Mouse (Mus musculus) hindbrain, postnatal 0 days (tissue): Measurements from ENCODE around the gene Wdr47. TPM values are rescaled to one million over a fixed set of nuclear protein-coding genes. Genes with fewer than 3 reads are reported as not detected.
"Not testable (repeated sequence)": the region's sequence is repeated elsewhere in the genome, so short reads cannot be mapped to it uniquely, and the experiment has no call there.

Experiments used
- ATAC-seq: fragments of 200-750 bp; cut with Nextera tagmentation; 2 replicates; pipeline ENCODE4 v1.8.0; 2017; ENCODE audit warnings: mild to moderate bottlenecking, moderate TSS enrichment, moderate library complexity
- DNase-seq: peaks from one replicate; pipeline ENCODE4 v3.0.0-alpha.2; 2015; ENCODE audit warnings: low spot score
- H3K27ac ChIP-seq: fragments of 300-500 bp; sonication (generic); 2 replicates; pipeline ENCODE4 v1.5.1; 2014; ENCODE audit warnings: mild to moderate bottlenecking
- H3K27me3 ChIP-seq: fragments of 300-500 bp; sonication (generic); 2 replicates; pipeline ENCODE4 v1.6.1; 2014; ENCODE audit warnings: low read length, mixed read lengths; ENCODE audit not compliant: insufficient read depth
- H3K36me3 ChIP-seq: fragments of 300-500 bp; sonication (generic); 2 replicates; pipeline ENCODE4 v1.6.1; 2014; ENCODE audit warnings: low read length, mixed read lengths; ENCODE audit not compliant: insufficient read depth
- H3K4me1 ChIP-seq: fragments of 300-500 bp; sonication (generic); 2 replicates; pipeline ENCODE4 v1.6.1; 2014; ENCODE audit warnings: antibody characterized with exemption, low read length, mixed read lengths; ENCODE audit not compliant: insufficient read depth
- H3K4me2 ChIP-seq: fragments of 300-500 bp; sonication (generic); 2 replicates; pipeline ENCODE4 v1.6.1; 2014; ENCODE audit warnings: low read depth, mild to moderate bottlenecking, low read length, moderate library complexity, mixed read lengths
- H3K4me3 ChIP-seq: fragments of 300-500 bp; sonication (generic); 2 replicates; pipeline ENCODE4 v1.5.1; 2014; ENCODE audit warnings: low read length
- H3K9ac ChIP-seq: fragments of 300-500 bp; sonication (generic); replicated peaks from 2 replicates; pipeline ENCODE4 v1.6.1; 2014; ENCODE audit warnings: mild to moderate bottlenecking, low read length, moderate library complexity, mixed read lengths
- H3K9me3 ChIP-seq: fragments of 300-500 bp; sonication (generic); 2 replicates; pipeline ENCODE4 v1.6.1; 2016; ENCODE audit warnings: low read length, mixed read lengths
- CTCF ChIP-seq: IDR thresholded peaks from 2 replicates; pipeline ENCODE4 v1.5.1; 2016; ENCODE audit warnings: antibody characterized with exemption, control low read depth, low read depth
- WGBS: fragments of 180-500 bp; shearing (Covaris S2); extraction: QIAGEN DNeasy Blood & Tissue Kit; methylation state at CpG from one replicate; pipeline ENCODE4 v1.1.7; 2014; 5-methylcytosine and 5-hydroxymethylcytosine counted together
- polyA plus RNA-seq: library from polyadenylated mRNA; unstranded; fragments of >200 nt; fragmentation: Nextera tagmentation; extraction: Ambion mirVana; gene quantifications from 2 replicates; pipeline ENCODE4 v1.2.1, GENCODE M21; 2015
- total RNA-seq: library from RNA; depleted of rRNA; stranded (reverse); fragments of >200 nt; gene quantifications from 2 replicates; pipeline ENCODE4 v1.2.3, GENCODE M21; 2014

Gene Wdr47
- total and polyA plus RNA-seq, 2 experiments from 2014 or later: 65.9 to 70.5 TPM

- Histone ChIP-seq H3K36me3 (no peaks in the 10 kb centered on the region), H3K4me2 (peak within 1 kb of the TSS; percentile 58), H3K4me1 (0 out of 2 replicates have a peak, but pooled peaks cover 3% of the 10 kb centered on the region), H3K27ac (peak within 1 kb of the TSS; percentile 87), H3K9me3 (no peaks in the 10 kb centered on the region), H3K27me3 (no peaks in the 10 kb centered on the region), H3K9ac (peak within 1 kb of the TSS; percentile 85), H3K4me3 (peak within 1 kb of the TSS; percentile 64)
- DNase-seq (peak; percentile 96), ATAC-seq (peak; percentile 99)
- no peak for TF ChIP-seq CTCF
- WGBS: under 1% methylated on average over 57 of the region's 57 CpGs
Measured at GRCm38 (mm10) chr3:108653710-108654379, 62.8 kb downstream of the Wdr47 start, which contains the start of gene Clcc1. Gene Clcc1, plus strand, starts transcription at chr3:108653913.

DNA sequence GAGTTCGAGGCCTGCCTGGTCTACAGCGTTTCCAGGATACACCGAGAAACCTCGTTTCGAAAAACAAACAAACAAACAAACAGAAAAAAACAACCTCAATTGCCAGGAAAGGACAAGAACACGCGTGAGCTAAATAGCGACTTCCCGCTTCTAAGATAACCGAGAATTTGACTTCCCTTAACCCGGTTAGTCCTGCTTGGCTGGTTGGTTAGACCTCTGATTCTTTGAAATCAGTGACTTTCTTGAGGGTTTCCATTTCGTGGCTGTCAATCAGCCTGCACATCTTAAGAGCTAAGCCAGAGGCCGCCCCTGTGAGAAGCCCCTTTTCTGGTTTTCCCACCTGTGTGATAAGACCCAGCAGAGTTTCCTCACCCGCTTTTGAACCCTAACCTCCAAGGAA, 63.5 kb downstream of the Wdr47 start:
- Histone ChIP-seq H3K4me2 (peak overlapping the region; percentile 58), H3K36me3 (no peaks in the 10 kb centered on the region), H3K27me3 (no peaks in the 10 kb centered on the region), H3K27ac (no peak overlapping the region), H3K9me3 (no peaks in the 10 kb centered on the region), H3K9ac (peak overlapping the region; percentile 85; the same call in 1 of the 2 replicates), H3K4me1 (0 out of 2 replicates have a peak, but pooled peaks cover 3% of the 10 kb centered on the region), H3K4me3 (peak overlapping the region; percentile 64)
- no peak for TF ChIP-seq CTCF
- ATAC-seq (no peak), DNase-seq (no peak)
- 25% methylated on average over 14 of the region's 14 CpGs for WGBS

DNA sequence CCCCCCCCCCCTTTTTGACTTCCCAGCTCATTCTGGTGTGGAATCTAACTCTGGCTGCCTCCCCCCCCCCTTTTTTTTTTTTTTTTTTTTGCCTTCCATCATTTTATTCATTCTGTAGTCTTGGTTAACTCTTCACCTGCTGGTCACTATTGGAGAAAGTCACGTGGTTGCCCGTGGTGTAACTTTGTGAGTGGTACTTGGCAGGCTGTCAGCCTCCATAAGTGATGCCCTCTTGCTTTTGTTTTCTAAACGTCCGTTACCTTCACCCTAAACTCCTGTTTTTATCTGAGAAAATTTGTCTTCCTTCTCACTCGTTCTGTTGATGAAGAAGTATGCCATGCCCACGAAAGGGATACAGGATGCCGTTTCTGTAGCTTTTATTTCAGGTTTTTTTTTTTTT, 64.4 kb downstream of the Wdr47 start:
- no peak overlapping the region for H3K27ac ChIP-seq
- H3K27me3 ChIP-seq: no peaks in the 10 kb centered on the region
- no peak overlapping the region for H3K9ac ChIP-seq
- H3K36me3 ChIP-seq: no peaks in the 10 kb centered on the region
- H3K4me1 ChIP-seq: 0 out of 2 replicates have a peak, but pooled peaks cover 3% of the 10 kb centered on the region
- ATAC-seq (no peak), DNase-seq (no peak)
- no peak overlapping the region for H3K4me3 ChIP-seq
- H3K9me3 ChIP-seq: no peaks in the 10 kb centered on the region
- 69% methylated on average over 7 of the region's 7 CpGs for WGBS
- H3K4me2 ChIP-seq: no peak overlapping the region
- no peak for TF ChIP-seq CTCF

DNA sequence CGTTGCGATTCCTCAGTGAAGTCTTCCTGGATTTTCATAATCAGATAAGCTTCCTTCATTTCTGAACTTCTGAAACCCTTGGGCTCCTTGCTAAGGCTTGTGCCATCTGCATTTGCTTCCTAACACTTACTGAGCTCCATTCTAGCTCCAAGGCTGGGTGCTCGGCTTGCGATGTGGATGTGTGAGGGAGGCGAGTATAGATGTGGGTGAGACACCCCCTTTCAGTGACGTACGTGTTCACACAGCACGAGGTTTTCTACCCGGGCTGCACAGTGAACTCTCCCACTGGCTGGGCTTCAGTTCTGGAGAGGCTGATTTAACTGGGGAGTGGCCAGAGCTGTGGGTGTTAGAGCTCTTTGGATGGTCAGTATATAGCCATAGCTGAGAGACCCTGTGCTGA, 67.5 kb downstream of the Wdr47 start:
- no peak for DNase-seq
- 95% methylated on average over 9 of the region's 9 CpGs for WGBS
- Histone ChIP-seq H3K9ac (no peak overlapping the region), H3K4me1 (0 out of 2 replicates have a peak, but pooled peaks cover 3% of the 10 kb centered on the region), H3K4me2 (no peak overlapping the region), H3K27ac (no peak overlapping the region), H3K36me3 (peaks cover 14% of the 10 kb centered on the region), H3K27me3 (no peaks in the 10 kb centered on the region), H3K4me3 (no peak overlapping the region), H3K9me3 (no peaks in the 10 kb centered on the region)
- TF ChIP-seq CTCF: no peak
- ATAC-seq: no peak

- Histone ChIP-seq H3K9ac (no peak overlapping the region), H3K4me3 (no peak overlapping the region), H3K36me3 (peaks cover 22% of the 10 kb centered on the region), H3K4me2 (no peak overlapping the region), H3K27me3 (no peaks in the 10 kb centered on the region), H3K27ac (no peak overlapping the region), H3K4me1 (no peaks in the 10 kb centered on the region), H3K9me3 (no peaks in the 10 kb centered on the region)
- TF ChIP-seq CTCF: peak; percentile 30; the same call in 1 of the 2 replicates
- WGBS: 85% methylated on average over 1 of the region's 1 CpGs
- no peak for ATAC-seq
- DNase-seq: no peak
Measured at GRCm38 (mm10) chr3:108660941-108661340, 69.9 kb downstream of the Wdr47 start.

DNA sequence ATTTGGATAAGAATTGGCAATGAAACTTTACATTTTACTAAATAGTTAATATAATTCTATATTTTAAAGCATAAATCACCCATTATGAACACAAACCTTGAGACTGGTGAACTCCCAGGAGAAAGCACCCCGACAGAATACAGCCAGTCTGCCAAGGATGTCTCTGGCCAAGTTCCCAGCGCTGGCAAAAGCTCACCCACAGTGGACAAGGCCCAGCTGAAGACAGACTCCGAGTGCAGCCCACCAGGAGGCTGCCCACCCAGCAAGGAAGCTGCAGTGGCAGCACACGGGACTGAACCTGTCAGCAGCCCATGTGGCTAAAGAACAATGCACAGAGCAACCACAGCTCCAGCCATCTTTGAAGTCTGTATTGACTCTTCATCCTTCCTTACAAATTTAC, 85.5 kb downstream of the Wdr47 start:
- no peak overlapping the region for H3K27ac ChIP-seq
- WGBS: 43% methylated on average over 4 of the region's 4 CpGs
- no peaks in the 10 kb centered on the region for H3K27me3 ChIP-seq
- no peak overlapping the region for H3K4me2 ChIP-seq
- no peaks in the 10 kb centered on the region for H3K9me3 ChIP-seq
- peak; percentile 43 for DNase-seq
- ATAC-seq: peak; percentile 55; the same call in 1 of the 2 replicates
- no peak for TF ChIP-seq CTCF
- no peak overlapping the region for H3K4me3 ChIP-seq
- H3K9ac ChIP-seq: no peak overlapping the region
- H3K36me3 ChIP-seq: peaks cover 32% of the 10 kb centered on the region
- H3K4me1 ChIP-seq: no peaks in the 10 kb centered on the region

DNA sequence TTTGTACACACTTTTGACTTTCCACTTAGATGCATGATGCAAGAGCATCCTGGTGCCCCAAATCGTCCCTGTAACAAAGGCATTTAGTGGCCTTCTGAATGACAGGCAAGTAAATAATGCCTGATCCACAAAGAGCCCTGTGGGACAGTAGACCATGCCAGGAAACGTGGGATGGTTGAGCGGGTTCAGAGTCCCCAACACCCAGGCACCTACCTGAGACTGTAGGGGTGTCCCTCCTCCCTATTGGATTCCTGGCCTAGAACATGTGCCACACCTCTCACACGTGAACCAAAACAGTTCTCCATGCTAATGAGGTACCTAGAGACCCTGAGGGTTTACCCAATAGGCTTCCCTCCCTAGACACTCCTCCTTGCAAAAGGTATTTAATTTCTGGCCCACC, 89.9 kb downstream of the Wdr47 start:
- H3K4me1 ChIP-seq: no peaks in the 10 kb centered on the region
- no peak for ATAC-seq
- H3K36me3 ChIP-seq: peaks cover 26% of the 10 kb centered on the region; the same call in 1 of the 2 replicates
- H3K9me3 ChIP-seq: no peaks in the 10 kb centered on the region
- H3K9ac ChIP-seq: no peak overlapping the region
- no peak for DNase-seq
- H3K27me3 ChIP-seq: no peaks in the 10 kb centered on the region
- WGBS: 76% methylated on average over 4 of the region's 4 CpGs
- no peak overlapping the region for H3K4me3 ChIP-seq
- TF ChIP-seq CTCF: no peak
- no peak overlapping the region for H3K4me2 ChIP-seq
- no peak overlapping the region for H3K27ac ChIP-seq

DNA sequence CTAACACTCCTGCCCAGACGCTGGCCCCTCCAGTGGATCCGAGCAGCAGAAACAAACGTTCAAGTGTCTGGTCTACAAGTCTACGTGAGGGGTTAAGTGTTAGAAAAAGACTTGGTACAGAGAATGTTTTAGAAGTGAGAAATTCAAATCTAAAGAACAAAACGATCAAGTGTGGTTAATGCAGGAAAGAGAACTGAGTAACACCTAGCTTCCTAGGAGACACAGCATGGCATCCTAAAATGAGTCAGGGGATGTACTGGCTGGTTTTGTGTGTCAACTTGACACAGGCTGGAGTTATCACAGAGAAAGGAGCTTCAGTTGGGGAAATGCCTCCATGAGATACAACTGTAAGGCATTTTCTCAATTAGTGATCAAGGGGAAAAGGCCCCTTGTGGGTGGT, 92.5 kb downstream of the Wdr47 start:
- H3K9ac ChIP-seq, H3K4me1 ChIP-seq, H3K4me2 ChIP-seq, DNase-seq, ATAC-seq, H3K27ac ChIP-seq, H3K4me3 ChIP-seq, H3K9me3 ChIP-seq, H3K27me3 ChIP-seq: not testable (repeated sequence)
- 95% methylated on average over 5 of the region's 5 CpGs for WGBS
- peaks cover 21% of the 10 kb centered on the region; the same call in 1 of the 2 replicates for H3K36me3 ChIP-seq
